Mouse (Mus musculus): ENCODE data around the gene Cd55. TPM values are rescaled to one million over a fixed set of nuclear protein-coding genes. Genes with fewer than 3 reads are reported as not detected.

Cd55 gene
- polyA plus RNA-seq, 1 experiment from 2014 or later = 4.3 TPM

- no peaks in the 10 kb centered on the region for H3K9me3 ChIP-seq (replicated peaks; ENCODE audit: control insufficient read depth, low read length)
- no peak overlapping the region for H3K9ac ChIP-seq (replicated peaks; ENCODE audit: low read length)
- DNase-seq (ENCODE audit: low spot score) (no peak), ATAC-seq (replicated peaks; ENCODE audit: insufficient number of reproducible peaks, low FRiP score, low TSS enrichment, low read depth) (no peak)
- WGBS = 81% methylated on average over 10 of the region's 10 CpGs
- no peaks in the 10 kb centered on the region for H3K27me3 ChIP-seq (ENCODE audit: control insufficient read depth, insufficient read depth, low read length)
- no peaks in the 10 kb centered on the region for H3K36me3 ChIP-seq (replicated peaks; ENCODE audit: control insufficient read depth, insufficient read depth, low read depth, low read length)
- H3K4me1 ChIP-seq (ENCODE audit: control insufficient read depth, insufficient read depth, low read length) = no peaks in the 10 kb centered on the region
- no peak overlapping the region for H3K27ac ChIP-seq (replicated peaks; ENCODE audit: low read depth, low read length)
- H3K4me2 ChIP-seq (ENCODE audit: low read depth, low read length) = no peak overlapping the region
- H3K4me3 ChIP-seq (ENCODE audit: low read depth, low read length) = no peak overlapping the region
Measured at GRCm38 (mm10) chr1:130486816-130487545, 24.4 kb upstream of the Cd55 start.

GRCm38 (mm10) chr1:130485828-130486620 is 23.5 kb upstream of the Cd55 start:
- no peaks in the 10 kb centered on the region for H3K9me3 ChIP-seq (replicated peaks; ENCODE audit: control insufficient read depth, low read length)
- ATAC-seq (replicated peaks; ENCODE audit: insufficient number of reproducible peaks, low FRiP score, low TSS enrichment, low read depth) = no peak
- WGBS = 83% methylated on average over 10 of the region's 10 CpGs

GRCm38 (mm10) chr1:130485376-130485775 is 22.8 kb upstream of the Cd55 start:
- Histone ChIP-seq H3K4me1 (ENCODE audit: control insufficient read depth, insufficient read depth, low read length) (no peaks in the 10 kb centered on the region), H3K9ac (replicated peaks; ENCODE audit: low read length) (no peak overlapping the region), H3K4me2 (ENCODE audit: low read depth, low read length) (no peak overlapping the region), H3K27ac (replicated peaks; ENCODE audit: low read depth, low read length) (no peak overlapping the region), H3K4me3 (ENCODE audit: low read depth, low read length) (no peak overlapping the region), H3K27me3 (ENCODE audit: control insufficient read depth, insufficient read depth, low read length) (no peaks in the 10 kb centered on the region), H3K9me3 (replicated peaks; ENCODE audit: control insufficient read depth, low read length) (no peaks in the 10 kb centered on the region), H3K36me3 (replicated peaks; ENCODE audit: control insufficient read depth, insufficient read depth, low read depth, low read length) (no peaks in the 10 kb centered on the region)
- ATAC-seq (replicated peaks; ENCODE audit: insufficient number of reproducible peaks, low FRiP score, low TSS enrichment, low read depth) = no peak
- no peak for DNase-seq (ENCODE audit: low spot score)
- WGBS = 78% methylated on average over 2 of the region's 2 CpGs

More at GRCm38 (mm10) chr1:130485828-130486620, 23.5 kb upstream of the Cd55 start:
- H3K4me1 ChIP-seq (ENCODE audit: control insufficient read depth, insufficient read depth, low read length) = no peaks in the 10 kb centered on the region
- no peaks in the 10 kb centered on the region for H3K27me3 ChIP-seq (ENCODE audit: control insufficient read depth, insufficient read depth, low read length)
- H3K4me2 ChIP-seq (ENCODE audit: low read depth, low read length) = no peak overlapping the region
- no peak overlapping the region for H3K27ac ChIP-seq (replicated peaks; ENCODE audit: low read depth, low read length)
- no peak overlapping the region for H3K9ac ChIP-seq (replicated peaks; ENCODE audit: low read length)
- DNase-seq (ENCODE audit: low spot score) = no peak
- H3K36me3 ChIP-seq (replicated peaks; ENCODE audit: control insufficient read depth, insufficient read depth, low read depth, low read length) = no peaks in the 10 kb centered on the region
- no peak overlapping the region for H3K4me3 ChIP-seq (ENCODE audit: low read depth, low read length)

GRCm38 (mm10) chr1:130474936-130475335 is 12.4 kb upstream of the Cd55 start:
- H3K27ac ChIP-seq (replicated peaks; ENCODE audit: low read depth, low read length) = no peak overlapping the region
- H3K9ac ChIP-seq (replicated peaks; ENCODE audit: low read length) = no peak overlapping the region
- H3K4me2 ChIP-seq (ENCODE audit: low read depth, low read length) = no peak overlapping the region
- no peak overlapping the region for H3K4me3 ChIP-seq (ENCODE audit: low read depth, low read length)
- H3K9me3 ChIP-seq (replicated peaks; ENCODE audit: control insufficient read depth, low read length) = no peaks in the 10 kb centered on the region
- no peaks in the 10 kb centered on the region for H3K27me3 ChIP-seq (ENCODE audit: control insufficient read depth, insufficient read depth, low read length)
- ATAC-seq (replicated peaks; ENCODE audit: insufficient number of reproducible peaks, low FRiP score, low TSS enrichment, low read depth) (no peak), DNase-seq (ENCODE audit: low spot score) (no peak)
- H3K36me3 ChIP-seq (replicated peaks; ENCODE audit: control insufficient read depth, insufficient read depth, low read depth, low read length) = no peaks in the 10 kb centered on the region
- 88% methylated on average over 6 of the region's 6 CpGs for WGBS
- no peaks in the 10 kb centered on the region for H3K4me1 ChIP-seq (ENCODE audit: control insufficient read depth, insufficient read depth, low read length)

- Histone ChIP-seq H3K4me3 (ENCODE audit: low read depth, low read length) (no peak overlapping the region), H3K36me3 (replicated peaks; ENCODE audit: control insufficient read depth, insufficient read depth, low read depth, low read length) (no peaks in the 10 kb centered on the region), H3K27me3 (ENCODE audit: control insufficient read depth, insufficient read depth, low read length) (no peaks in the 10 kb centered on the region), H3K9ac (replicated peaks; ENCODE audit: low read length) (no peak overlapping the region), H3K4me1 (ENCODE audit: control insufficient read depth, insufficient read depth, low read length) (no peaks in the 10 kb centered on the region), H3K27ac (replicated peaks; ENCODE audit: low read depth, low read length) (no peak overlapping the region), H3K4me2 (ENCODE audit: low read depth, low read length) (no peak overlapping the region), H3K9me3 (replicated peaks; ENCODE audit: control insufficient read depth, low read length) (no peaks in the 10 kb centered on the region)
- no peak for DNase-seq (ENCODE audit: low spot score)
- WGBS = 19% methylated on average over 1 of the region's 1 CpGs
- ATAC-seq (replicated peaks; ENCODE audit: insufficient number of reproducible peaks, low FRiP score, low TSS enrichment, low read depth) = no peak
Measured at GRCm38 (mm10) chr1:130474226-130474625, 11.7 kb upstream of the Cd55 start.

- ATAC-seq (replicated peaks; ENCODE audit: insufficient number of reproducible peaks, low FRiP score, low TSS enrichment, low read depth) = no peak
- H3K9ac ChIP-seq (replicated peaks; ENCODE audit: low read length) = no peak overlapping the region
- H3K4me1 ChIP-seq (ENCODE audit: control insufficient read depth, insufficient read depth, low read length) = no peaks in the 10 kb centered on the region
- H3K27ac ChIP-seq (replicated peaks; ENCODE audit: low read depth, low read length) = no peak overlapping the region
- H3K27me3 ChIP-seq (ENCODE audit: control insufficient read depth, insufficient read depth, low read length) = no peaks in the 10 kb centered on the region
- no peak for DNase-seq (ENCODE audit: low spot score)
- no peak overlapping the region for H3K4me2 ChIP-seq (ENCODE audit: low read depth, low read length)
- H3K9me3 ChIP-seq (replicated peaks; ENCODE audit: control insufficient read depth, low read length) = no peaks in the 10 kb centered on the region
- WGBS = 79% methylated on average over 4 of the region's 4 CpGs
- H3K36me3 ChIP-seq (replicated peaks; ENCODE audit: control insufficient read depth, insufficient read depth, low read depth, low read length) = no peaks in the 10 kb centered on the region
- H3K4me3 ChIP-seq (ENCODE audit: low read depth, low read length) = no peak overlapping the region
Measured at GRCm38 (mm10) chr1:130470074-130470473, 7.5 kb upstream of the Cd55 start.

GRCm38 (mm10) chr1:130467453-130467852 is 4.9 kb upstream of the Cd55 start:
- Histone ChIP-seq H3K4me3 (ENCODE audit: low read depth, low read length) (no peak overlapping the region), H3K9ac (replicated peaks; ENCODE audit: low read length) (no peak overlapping the region), H3K4me1 (ENCODE audit: control insufficient read depth, insufficient read depth, low read length) (no peaks in the 10 kb centered on the region), H3K4me2 (ENCODE audit: low read depth, low read length) (no peak overlapping the region), H3K9me3 (replicated peaks; ENCODE audit: control insufficient read depth, low read length) (no peaks in the 10 kb centered on the region), H3K27me3 (ENCODE audit: control insufficient read depth, insufficient read depth, low read length) (no peaks in the 10 kb centered on the region), H3K27ac (replicated peaks; ENCODE audit: low read depth, low read length) (no peak overlapping the region), H3K36me3 (replicated peaks; ENCODE audit: control insufficient read depth, insufficient read depth, low read depth, low read length) (no peaks in the 10 kb centered on the region)
- 46% methylated on average over 2 of the region's 2 CpGs for WGBS
- no peak for DNase-seq (ENCODE audit: low spot score)
- no peak for ATAC-seq (replicated peaks; ENCODE audit: insufficient number of reproducible peaks, low FRiP score, low TSS enrichment, low read depth)

- Histone ChIP-seq H3K9ac (replicated peaks; ENCODE audit: low read length) (no peak overlapping the region), H3K27ac (replicated peaks; ENCODE audit: low read depth, low read length) (no peak overlapping the region), H3K4me3 (ENCODE audit: low read depth, low read length) (no peak overlapping the region), H3K27me3 (ENCODE audit: control insufficient read depth, insufficient read depth, low read length) (no peaks in the 10 kb centered on the region), H3K4me2 (ENCODE audit: low read depth, low read length) (no peak overlapping the region), H3K36me3 (replicated peaks; ENCODE audit: control insufficient read depth, insufficient read depth, low read depth, low read length) (no peaks in the 10 kb centered on the region), H3K4me1 (ENCODE audit: control insufficient read depth, insufficient read depth, low read length) (no peaks in the 10 kb centered on the region), H3K9me3 (replicated peaks; ENCODE audit: control insufficient read depth, low read length) (no peaks in the 10 kb centered on the region)
- no peak for DNase-seq (ENCODE audit: low spot score)
- no peak for ATAC-seq (replicated peaks; ENCODE audit: insufficient number of reproducible peaks, low FRiP score, low TSS enrichment, low read depth)
Measured at GRCm38 (mm10) chr1:130464173-130464572, 1.6 kb upstream of the Cd55 start.

Measured in embryonic facial prominence, embryonic 11.5 days (tissue).